Mouse (Mus musculus): ENCODE measurements around the gene Rbms1. TPM values are rescaled to one million over a fixed set of nuclear protein-coding genes. Genes with fewer than 3 reads are reported as not detected.

Gene Rbms1
- total and polyA plus RNA-seq, 3 experiments: 10.1 to 27.4 TPM; not detected in 1

GRCm38 (mm10) chr2:60920076-60920475 is 42.9 kb downstream of the Rbms1 start:
- Histone ChIP-seq H3K27me3 (ENCODE audit: control insufficient read depth in 1 of 2, insufficient read depth in 2 of 2, low read length in 2 of 2) (peaks cover 0 to 1% of the 10 kb centered on the region in 2 experiments; a peak in 1 of 4 replicates), H3K4me3 (ENCODE audit: control insufficient read depth in 1 of 2, insufficient read depth in 1 of 2, low read depth in 2 of 2, low read length in 2 of 2) (no peak overlapping the region), H3K4me1 (ENCODE audit: control insufficient read depth in 1 of 2, insufficient read depth in 2 of 2, low read length in 2 of 2) (peaks cover 0 to 3% of the 10 kb centered on the region in 2 experiments; a peak in 1 of 4 replicates), H3K36me3 (ENCODE audit: control insufficient read depth in 1 of 2, insufficient read depth in 2 of 2, low read length in 2 of 2) (no peaks in the 10 kb centered on the region), H3K9me3 (replicated peaks; ENCODE audit: insufficient read depth, low read length) (no peaks in the 10 kb centered on the region), H3K27ac (ENCODE audit: control insufficient read depth, low read depth, low read length) (no peak overlapping the region), H3K79me2 (ENCODE audit: control insufficient read depth, insufficient read depth, low read length, poor library complexity) (no peaks in the 10 kb centered on the region), H3K9ac (ENCODE audit: control insufficient read depth, low read depth, low read length, poor library complexity, severe bottlenecking) (no peak overlapping the region)
- TF ChIP-seq E2F4 (IDR thresholded peaks at IDR 0.05; ENCODE audit: borderline replicate concordance, low read depth, low read length): no peak
- TF ChIP-seq NELFE (IDR thresholded peaks at IDR 0.05; ENCODE audit: low read depth, low read length): no peak
- no peak for TF ChIP-seq GATA1 (IDR thresholded peaks at IDR 0.05; ENCODE audit: low read depth, low read length)
- no peak for TF ChIP-seq TBP (IDR thresholded peaks at IDR 0.05; ENCODE audit: low read depth, low read length)
- TF ChIP-seq EP300 (IDR thresholded peaks at IDR 0.05; ENCODE audit: low read depth in 1 of 2, low read length in 2 of 2): no peak
- no peak for TF ChIP-seq SMC3 (IDR thresholded peaks at IDR 0.05; ENCODE audit: low read depth, low read length)
- TF ChIP-seq POLR2AphosphoS5 (IDR thresholded peaks at IDR 0.05; ENCODE audit: borderline replicate concordance, low read depth, low read length): no peak
- TF ChIP-seq HCFC1 (IDR thresholded peaks at IDR 0.05; ENCODE audit: low read depth, low read length): no peak
- no peak for TF ChIP-seq ZKSCAN1 (IDR thresholded peaks at IDR 0.05; ENCODE audit: low read depth, low read length)
- TF ChIP-seq ZC3H11A (IDR thresholded peaks at IDR 0.05; ENCODE audit: low read depth, low read length): no peak
- no peak for DNase-seq (ENCODE audit: low read depth, low spot score)

DNA sequence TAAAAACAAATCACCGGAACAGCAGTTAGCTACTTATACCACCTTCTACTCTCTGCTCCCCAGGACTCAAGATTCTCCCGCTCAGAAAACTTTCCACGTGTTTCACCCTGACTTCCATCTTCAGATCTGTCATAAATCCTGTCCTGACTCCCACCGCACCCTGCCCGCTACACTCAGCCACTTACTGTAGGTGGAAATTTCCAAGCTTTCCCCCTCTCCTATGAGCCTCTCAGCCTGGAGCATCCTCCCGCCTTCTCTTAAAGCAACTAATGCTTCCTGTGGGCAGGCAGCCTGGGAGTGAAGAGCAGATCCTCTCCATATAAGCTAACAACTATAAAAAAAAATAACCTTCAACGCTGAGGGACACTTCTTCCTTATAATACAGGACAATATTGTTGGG is 44.6 kb downstream of the Rbms1 start:
- H3K4me3 ChIP-seq (ENCODE audit: control insufficient read depth in 1 of 2, insufficient read depth in 1 of 2, low read depth in 2 of 2, low read length in 2 of 2): no peak overlapping the region
- H3K27ac ChIP-seq (ENCODE audit: control insufficient read depth, low read depth, low read length): no peak overlapping the region
- TF ChIP-seq TCF12 (IDR thresholded peaks at IDR 0.05; ENCODE audit: low read depth, low read length) (no peak), BHLHE40 (IDR thresholded peaks at IDR 0.05; ENCODE audit: borderline replicate concordance, low read depth, low read length) (no peak), MYC (IDR thresholded peaks at IDR 0.05; ENCODE audit: low read depth, low read length) (no peak), RAD21 (IDR thresholded peaks at IDR 0.05; ENCODE audit: low read depth, low read length) (no peak), CHD2 (IDR thresholded peaks at IDR 0.05; ENCODE audit: low read length) (no peak), CTCF (IDR thresholded peaks at IDR 0.05 in 2 of 3, conservative IDR thresholded peaks at IDR 0.05 in 1 of 3; ENCODE audit: control insufficient read depth in 1 of 3, insufficient read depth in 1 of 3, low read depth in 2 of 3, low read length in 3 of 3, poor library complexity in 1 of 3, severe bottlenecking in 1 of 3) (no peak), SMC3 (IDR thresholded peaks at IDR 0.05; ENCODE audit: low read depth, low read length) (no peak), TAL1 (IDR thresholded peaks at IDR 0.05; ENCODE audit: low read length) (no peak), E2F4 (IDR thresholded peaks at IDR 0.05; ENCODE audit: borderline replicate concordance, low read depth, low read length) (no peak), RCOR1 (IDR thresholded peaks at IDR 0.05; ENCODE audit: low read depth, low read length) (no peak), POLR2AphosphoS5 (IDR thresholded peaks at IDR 0.05; ENCODE audit: borderline replicate concordance, low read depth, low read length) (no peak), USF2 (IDR thresholded peaks at IDR 0.05; ENCODE audit: borderline replicate concordance in 1 of 2, insufficient read depth in 1 of 2, low read depth in 1 of 2, low read length in 2 of 2) (no peak), MYB (IDR thresholded peaks at IDR 0.05; ENCODE audit: low read depth, low read length) (no peak)
- no peaks in the 10 kb centered on the region for H3K36me3 ChIP-seq (ENCODE audit: control insufficient read depth in 1 of 2, insufficient read depth in 2 of 2, low read length in 2 of 2)
- no peak for DNase-seq (ENCODE audit: low read depth, low spot score)
- no peak overlapping the region for H3K9ac ChIP-seq (ENCODE audit: control insufficient read depth, low read depth, low read length, poor library complexity, severe bottlenecking)
- no peaks in the 10 kb centered on the region for H3K9me3 ChIP-seq (replicated peaks; ENCODE audit: insufficient read depth, low read length)
- no peaks in the 10 kb centered on the region for H3K79me2 ChIP-seq (ENCODE audit: control insufficient read depth, insufficient read depth, low read length, poor library complexity)
- H3K27me3 ChIP-seq (ENCODE audit: control insufficient read depth in 1 of 2, insufficient read depth in 2 of 2, low read length in 2 of 2): 0 out of 4 replicates have a peak, but pooled peaks cover 0 to 1% of the 10 kb centered on the region in 2 experiments
- peaks cover 0 to 3% of the 10 kb centered on the region in 2 experiments; a peak in 1 of 4 replicates for H3K4me1 ChIP-seq (ENCODE audit: control insufficient read depth in 1 of 2, insufficient read depth in 2 of 2, low read length in 2 of 2)
